Mouse (Mus musculus) heart, embryonic 13.5 days (tissue): ENCODE results near the gene Atmin. TPM values are rescaled to one million over a fixed set of nuclear protein-coding genes. Genes with fewer than 3 reads are reported as not detected.

ENCODE experiments used
- ATAC-seq: fragments of 200-750 bp; cut with Nextera tagmentation; 2 replicates; pipeline ENCODE4 v1.8.0; 2017; ENCODE audit warnings: moderate TSS enrichment; ENCODE audit not compliant: insufficient number of reproducible peaks, low FRiP score, low TSS enrichment; ENCODE audit errors: extremely low read depth
- H3K27ac ChIP-seq: fragments of 300-500 bp; sonication (generic); replicated peaks from 2 replicates; pipeline ENCODE4 v1.5.1; 2015; ENCODE audit warnings: moderate library complexity, mild to moderate bottlenecking, inconsistent platforms
- H3K27me3 ChIP-seq: fragments of 300-500 bp; sonication (generic); replicated peaks from 2 replicates; pipeline ENCODE4 v1.6.1; 2015; ENCODE audit warnings: mild to moderate bottlenecking, inconsistent platforms
- H3K36me3 ChIP-seq: fragments of 300-500 bp; sonication (generic); 2 replicates; pipeline ENCODE4 v1.6.1; 2015; ENCODE audit warnings: mild to moderate bottlenecking, inconsistent platforms
- H3K4me1 ChIP-seq: fragments of 300-500 bp; sonication (generic); 2 replicates; pipeline ENCODE4 v1.6.1; 2015; ENCODE audit warnings: inconsistent platforms
- H3K4me2 ChIP-seq: fragments of 300-500 bp; sonication (generic); 2 replicates; pipeline ENCODE4 v1.6.1; 2015; ENCODE audit warnings: inconsistent platforms, mild to moderate bottlenecking, moderate library complexity
- H3K4me3 ChIP-seq: fragments of 300-500 bp; sonication (generic); 2 replicates; pipeline ENCODE4 v1.5.1; 2015; ENCODE audit warnings: moderate library complexity, mild to moderate bottlenecking, inconsistent platforms
- H3K9ac ChIP-seq: fragments of 300-500 bp; sonication (generic); 2 replicates; pipeline ENCODE4 v1.6.1; 2015; ENCODE audit warnings: inconsistent platforms, mild to moderate bottlenecking, moderate library complexity
- H3K9me3 ChIP-seq: fragments of 300-500 bp; sonication (generic); 2 replicates; pipeline ENCODE4 v1.6.1; 2016; ENCODE audit warnings: inconsistent platforms
- WGBS: fragments of 180-500 bp; shearing (Covaris S2); methylation state at CpG from one replicate; pipeline ENCODE4 v1.1.7; 2015; ENCODE audit warnings: mixed read lengths; 5-methylcytosine and 5-hydroxymethylcytosine counted together
- polyA plus RNA-seq: library from polyadenylated mRNA; unstranded; fragments of >200 nt; fragmentation: Nextera tagmentation; extraction: Ambion mirVana; gene quantifications from 2 replicates; pipeline ENCODE4 v1.2.1, GENCODE M21; 2015

The Atmin gene
- polyA plus RNA-seq, 1 experiment from 2014 or later = 8.8 TPM

DNA sequence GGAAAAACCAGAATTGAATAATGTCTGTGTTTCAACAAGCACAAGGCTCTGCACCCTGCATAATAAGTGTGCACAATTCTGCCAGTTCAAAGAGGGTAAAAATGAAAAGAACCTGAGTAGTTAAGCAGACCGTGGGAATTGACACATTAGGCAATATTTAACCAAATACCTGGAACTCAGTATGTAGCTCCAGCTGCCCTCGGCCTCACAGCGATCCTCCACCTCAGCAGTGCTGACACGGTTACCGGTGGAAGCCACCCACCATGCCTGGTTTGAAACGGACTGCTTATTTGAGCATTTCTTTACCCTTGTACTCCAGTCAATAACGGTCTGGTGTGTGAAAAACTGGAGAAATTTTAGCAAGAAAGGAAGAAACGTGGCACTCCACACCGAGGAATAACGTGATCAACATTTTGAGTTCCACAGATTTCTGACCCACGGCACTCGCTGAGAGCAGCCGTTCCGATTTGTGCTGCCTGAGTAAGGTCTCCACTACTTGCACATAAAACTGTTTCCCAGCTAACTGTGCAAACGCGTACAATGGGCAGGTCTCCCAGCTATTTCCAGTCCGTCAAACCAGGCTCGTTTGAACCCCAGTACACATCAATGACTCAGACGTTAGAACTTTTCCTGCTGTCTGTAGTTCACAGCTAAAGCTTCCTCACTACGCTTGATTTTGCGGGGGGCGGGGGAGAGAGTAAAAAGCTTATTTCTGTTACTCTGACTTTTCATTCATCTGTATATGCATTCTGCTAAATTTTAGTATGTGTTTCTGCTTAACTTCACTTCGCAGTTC lies 49.2 kb downstream of the Atmin start:
- no peak for ATAC-seq
- no peaks in the 10 kb centered on the region for H3K27me3 ChIP-seq
- H3K4me2 ChIP-seq = peak overlapping the region; percentile 98
- peaks cover 21% of the 10 kb centered on the region for H3K36me3 ChIP-seq
- WGBS = 12% methylated on average over 23 of the region's 23 CpGs
- no peaks in the 10 kb centered on the region for H3K9me3 ChIP-seq
- peak overlapping the region; percentile 70; the same call in 1 of the 2 replicates for H3K27ac ChIP-seq
- peaks cover 20% of the 10 kb centered on the region for H3K4me1 ChIP-seq
- H3K4me3 ChIP-seq = peak overlapping the region; percentile 72
- H3K9ac ChIP-seq = peak overlapping the region; percentile 87

DNA sequence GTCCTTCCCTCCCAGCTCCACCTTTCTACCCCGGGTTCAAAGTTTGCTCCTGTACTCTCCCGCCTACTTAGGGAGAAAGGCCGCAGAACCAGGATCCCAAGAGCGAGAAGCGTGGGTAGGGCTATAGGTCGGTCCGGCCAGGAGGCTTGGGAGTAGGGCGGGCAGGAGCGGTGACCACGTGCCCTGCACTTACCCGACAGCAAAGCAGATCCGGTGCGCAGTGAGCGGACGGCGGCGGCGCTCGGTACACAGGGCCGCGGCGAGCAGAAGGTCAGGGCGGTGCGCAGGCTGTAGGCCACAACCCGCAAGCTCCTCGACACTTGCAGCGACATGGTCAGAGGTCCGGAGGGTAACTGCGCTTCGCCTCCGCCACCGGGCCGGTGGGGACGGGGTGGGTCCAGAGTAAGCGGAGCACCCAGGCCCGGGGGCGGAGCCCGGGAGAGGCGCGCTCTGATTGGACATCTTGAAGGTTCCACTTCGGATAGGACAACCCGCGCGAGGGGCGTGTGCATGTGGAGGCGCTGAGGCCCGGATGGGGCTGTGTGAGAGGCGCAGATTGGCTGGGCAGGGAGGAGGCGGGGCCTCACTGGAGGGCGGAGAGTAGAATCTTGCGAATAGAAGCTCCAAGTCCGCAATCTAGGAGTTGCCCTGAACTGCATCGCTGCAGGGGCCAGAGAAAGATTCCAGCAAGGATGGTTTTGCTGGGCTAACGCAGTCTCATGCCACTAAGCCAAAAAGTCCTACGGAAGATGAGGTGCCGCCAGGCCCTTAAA lies 50.1 kb downstream of the Atmin start, which contains the start of gene Gcsh:
Gene Gcsh, minus strand, starts transcription at position 443 of the 773 bp plus-strand sequence.
- Histone ChIP-seq H3K9ac (peak within 1 kb of the TSS; percentile 87), H3K4me1 (peaks cover 20% of the 10 kb centered on the region), H3K9me3 (no peaks in the 10 kb centered on the region), H3K27ac (peak within 1 kb of the TSS; percentile 77), H3K4me3 (peak within 1 kb of the TSS; percentile 72), H3K27me3 (no peaks in the 10 kb centered on the region), H3K4me2 (peak within 1 kb of the TSS; percentile 98), H3K36me3 (peaks cover 13% of the 10 kb centered on the region)
- under 1% methylated on average over 56 of the region's 56 CpGs for WGBS
- ATAC-seq = peak; percentile 100

DNA sequence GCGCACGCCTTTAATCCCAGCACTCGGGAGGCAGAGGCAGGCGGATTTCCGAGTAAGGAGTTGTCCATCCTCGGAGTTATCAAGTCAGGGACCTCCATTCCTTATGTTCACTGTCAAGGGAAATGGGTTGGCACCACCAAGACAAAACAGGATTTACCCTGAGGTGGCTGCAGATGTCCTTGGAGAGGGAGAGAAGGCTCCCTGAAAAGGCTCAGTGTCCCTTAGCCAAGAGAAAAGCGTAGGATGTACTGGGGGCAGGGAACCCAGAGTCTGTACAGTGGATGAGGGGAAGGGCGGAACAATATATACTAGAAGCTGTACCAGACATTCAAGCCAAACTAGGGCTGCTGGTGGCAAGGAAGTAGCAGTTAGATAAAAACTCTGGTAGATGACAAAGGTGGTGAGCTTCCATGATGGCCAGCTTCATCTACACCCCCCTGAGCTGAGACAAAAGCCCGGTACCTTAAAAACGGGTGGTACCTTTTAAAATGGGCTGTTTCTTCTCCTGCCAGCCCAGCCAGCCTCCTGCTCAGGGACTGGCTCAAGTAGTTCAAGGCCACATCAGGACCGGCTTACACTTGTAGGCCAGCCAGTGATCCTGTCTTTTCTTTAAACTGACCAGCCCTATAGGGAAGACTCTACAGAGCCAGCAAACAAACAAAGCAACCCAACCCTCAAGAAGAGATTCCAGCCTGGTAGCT lies 51.0 kb downstream of the Atmin start:
- Histone ChIP-seq H3K9me3 (no peaks in the 10 kb centered on the region), H3K4me3 (peak overlapping the region; percentile 72), H3K27ac (peak overlapping the region; percentile 77), H3K36me3 (peaks cover 13% of the 10 kb centered on the region), H3K9ac (peak overlapping the region; percentile 81), H3K4me2 (peak overlapping the region; percentile 98), H3K27me3 (no peaks in the 10 kb centered on the region), H3K4me1 (peaks cover 20% of the 10 kb centered on the region)
- ATAC-seq = no peak
- 64% methylated on average over 11 of the region's 11 CpGs for WGBS

Other genes with a start within 250 kb of the Atmin start
- 4.0 and 4.5 TPM in 2 replicates for gene Cdyl2, start 210.4 kb upstream of the Atmin start, polyA plus RNA-seq
- 101 and 111 TPM in 2 replicates for gene Cmc2, start 21.9 kb upstream of the Atmin start, polyA plus RNA-seq
- gene Cenpn, start 21.7 kb upstream of the Atmin start, polyA plus RNA-seq = 28.9 and 29.8 TPM in 2 replicates
- gene 1700030J22Rik, start 35.6 kb downstream of the Atmin start, polyA plus RNA-seq = 0.66 and 0.68 TPM in 2 replicates
- 78.4 and 91.5 TPM in 2 replicates for gene Gcsh, start 50.1 kb downstream of the Atmin start, polyA plus RNA-seq
- not detected in 2 replicates for gene Pkd1l2, start 139.1 kb downstream of the Atmin start, polyA plus RNA-seq
- 0.31 and 0.34 TPM in 2 replicates for gene Bco1, start 152.5 kb downstream of the Atmin start, polyA plus RNA-seq
- 0.94 and 1.0 TPM in 2 replicates for gene Gan, start 214.7 kb downstream of the Atmin start, polyA plus RNA-seq